Mouse (Mus musculus) embryonic facial prominence, embryonic 11.5 days (tissue): ENCODE measurements at regions not wholly inside any gene's neighbourhood (a gene's known extent, or its start where the extent isn't known, plus 50 kb on each side); places are given as distances from the start of the nearest gene placed in this dataset.

Experiments used
- ATAC-seq: fragments of 200-750 bp; cut with Nextera tagmentation; replicated peaks from 2 replicates; pipeline ENCODE4 v1.8.0; 2017; ENCODE audit warnings: low read depth; ENCODE audit not compliant: insufficient number of reproducible peaks, low FRiP score, low TSS enrichment
- DNase-seq: peaks from one replicate; pipeline ENCODE4 v3.0.0-alpha.2; 2015; ENCODE audit warnings: low spot score
- H3K27ac ChIP-seq: fragments of 300-500 bp; sonication (generic); replicated peaks from 2 replicates; pipeline ENCODE4 v1.5.1; 2014; ENCODE audit warnings: mild to moderate bottlenecking, low read depth, low read length, control low read depth
- H3K27me3 ChIP-seq: fragments of 300-500 bp; sonication (generic); 2 replicates; pipeline ENCODE4 v1.6.1; 2014; ENCODE audit warnings: mild to moderate bottlenecking, low read length, moderate library complexity, mixed read lengths; ENCODE audit not compliant: control insufficient read depth, insufficient read depth
- H3K36me3 ChIP-seq: fragments of 300-500 bp; sonication (generic); replicated peaks from 2 replicates; pipeline ENCODE4 v1.6.1; 2014; ENCODE audit warnings: low read depth, mild to moderate bottlenecking, low read length, moderate library complexity, mixed read lengths; ENCODE audit not compliant: control insufficient read depth, insufficient read depth
- H3K4me1 ChIP-seq: fragments of 300-500 bp; sonication (generic); 2 replicates; pipeline ENCODE4 v1.6.1; 2014; ENCODE audit warnings: low read length, mixed read lengths; ENCODE audit not compliant: control insufficient read depth, insufficient read depth
- H3K4me2 ChIP-seq: fragments of 300-500 bp; sonication (generic); 2 replicates; pipeline ENCODE4 v1.6.1; 2014; ENCODE audit warnings: low read depth, mild to moderate bottlenecking, control low read depth, low read length, moderate library complexity
- H3K4me3 ChIP-seq: fragments of 300-500 bp; sonication (generic); 2 replicates; pipeline ENCODE4 v1.5.1; 2014; ENCODE audit warnings: low read depth, low read length, control low read depth
- H3K9ac ChIP-seq: fragments of 300-500 bp; sonication (generic); replicated peaks from 2 replicates; pipeline ENCODE4 v1.6.1; 2014; ENCODE audit warnings: mild to moderate bottlenecking, control low read depth, low read length
- H3K9me3 ChIP-seq: fragments of 300-500 bp; sonication (generic); replicated peaks from 2 replicates; pipeline ENCODE4 v1.6.1; 2016; ENCODE audit warnings: mild to moderate bottlenecking, low read length, inconsistent platforms, mixed read lengths; ENCODE audit not compliant: control insufficient read depth
- WGBS: fragments of 180-500 bp; shearing (Covaris S2); extraction: QIAGEN DNeasy Blood & Tissue Kit; methylation state at CpG from one replicate; pipeline ENCODE4 v1.1.7; 2014; 5-methylcytosine and 5-hydroxymethylcytosine counted together

DNA sequence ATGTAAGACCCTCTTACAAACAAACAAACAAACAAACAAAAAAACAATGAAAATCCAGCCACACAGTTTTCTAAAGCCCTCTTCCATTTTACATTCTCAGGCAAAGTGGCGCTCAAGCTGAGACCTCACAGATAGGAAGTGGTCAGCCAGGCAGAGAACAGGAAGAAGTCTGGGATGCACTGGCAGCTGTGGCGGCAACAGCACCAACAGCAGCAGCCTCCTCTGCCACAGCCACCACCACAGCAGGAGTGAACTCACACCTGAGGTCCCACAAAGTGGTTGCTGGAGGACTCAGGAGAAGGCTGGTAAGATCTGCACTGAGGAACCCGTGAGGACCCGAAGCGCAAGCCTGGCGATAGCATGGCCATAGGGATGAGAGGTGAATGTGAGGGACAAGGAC lies 156.3 kb downstream of the Grm4 start:
- no peak overlapping the region for H3K4me3 ChIP-seq
- DNase-seq (no peak), ATAC-seq (no peak)

DNA sequence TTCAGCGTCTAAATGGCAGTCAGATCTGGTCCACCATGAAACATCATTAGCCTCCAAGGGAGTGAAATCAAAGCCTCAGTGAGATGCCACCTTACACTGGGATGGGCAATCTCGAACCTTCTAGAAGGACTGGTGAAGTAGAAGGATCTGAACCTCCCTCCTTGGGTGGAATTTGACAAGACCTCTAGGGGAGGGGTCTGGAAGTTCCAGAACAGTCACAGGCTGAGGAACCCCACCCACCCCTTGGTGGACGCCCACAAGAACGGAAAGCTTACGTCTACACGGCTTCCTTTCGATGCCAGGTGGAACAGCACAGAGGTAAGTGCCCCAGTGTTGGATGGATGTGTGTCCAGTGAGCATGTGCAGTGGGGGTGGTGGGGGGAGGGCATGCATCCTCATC lies 156.9 kb downstream of the Grm4 start:
- no peaks in the 10 kb centered on the region for H3K9me3 ChIP-seq
- H3K27ac ChIP-seq = no peak overlapping the region
- WGBS = 91% methylated on average over 7 of the region's 7 CpGs
- no peak overlapping the region for H3K9ac ChIP-seq
- no peak for DNase-seq
- no peaks in the 10 kb centered on the region for H3K36me3 ChIP-seq
- no peak for ATAC-seq
- H3K4me2 ChIP-seq = no peak overlapping the region
- H3K4me3 ChIP-seq = no peak overlapping the region
- no peaks in the 10 kb centered on the region for H3K4me1 ChIP-seq
- H3K27me3 ChIP-seq = no peaks in the 10 kb centered on the region

More for the DNA sequence above, 156.3 kb downstream of the Grm4 start:
- Histone ChIP-seq H3K9ac (no peak overlapping the region), H3K27me3 (no peaks in the 10 kb centered on the region), H3K4me1 (no peaks in the 10 kb centered on the region), H3K9me3 (no peaks in the 10 kb centered on the region), H3K36me3 (no peaks in the 10 kb centered on the region), H3K4me2 (no peak overlapping the region), H3K27ac (no peak overlapping the region)
- 95% methylated on average over 6 of the region's 6 CpGs for WGBS

DNA sequence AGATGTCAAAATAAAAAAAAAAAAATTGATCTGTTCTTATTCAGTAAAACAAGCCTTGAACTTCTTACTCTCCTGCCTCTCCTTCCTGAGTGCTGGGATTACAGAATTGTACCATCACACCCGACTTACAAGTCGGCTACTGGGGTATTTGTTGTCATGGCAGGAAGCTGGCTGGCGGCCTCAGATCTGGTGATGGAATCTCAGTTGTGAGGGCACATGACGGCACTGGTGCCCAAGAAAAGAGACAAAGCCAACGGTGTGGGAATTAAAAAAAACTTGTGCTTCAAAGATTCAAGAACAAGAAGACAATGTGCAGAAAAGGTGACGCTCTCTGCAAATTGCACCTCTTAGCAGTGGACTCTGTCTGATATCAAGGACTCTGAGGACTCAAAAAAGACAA lies 157.3 kb downstream of the Grm4 start:
- Histone ChIP-seq H3K27me3 (no peaks in the 10 kb centered on the region), H3K36me3 (no peaks in the 10 kb centered on the region), H3K4me3 (no peak overlapping the region), H3K9ac (no peak overlapping the region), H3K27ac (no peak overlapping the region), H3K9me3 (no peaks in the 10 kb centered on the region), H3K4me2 (no peak overlapping the region), H3K4me1 (no peaks in the 10 kb centered on the region)
- whole genome bisulfite sequencing = 79% methylated on average over 6 of the region's 6 CpGs
- ATAC-seq (no peak), DNase-seq (no peak)

DNA sequence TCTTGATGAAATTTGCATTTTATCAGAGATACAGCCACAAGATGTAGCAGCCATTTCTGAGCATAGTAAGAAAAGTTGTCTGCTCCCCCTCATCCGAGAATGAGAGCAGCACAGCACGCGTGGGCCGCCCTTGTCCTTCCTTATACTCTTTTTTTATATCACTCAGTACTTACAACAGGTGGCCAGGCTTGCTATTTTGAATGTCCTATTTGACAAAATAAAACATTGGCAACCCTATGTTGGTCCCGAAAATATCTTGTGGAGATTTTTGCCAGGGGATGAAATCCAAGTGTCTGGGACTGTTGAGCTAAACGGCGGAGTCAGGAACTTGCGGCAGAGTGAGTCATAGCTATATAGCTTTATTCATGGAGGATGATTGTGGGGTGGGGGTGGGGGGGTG lies 158.0 kb upstream of the Lemd2 start:
- no peaks in the 10 kb centered on the region for H3K27me3 ChIP-seq
- no peaks in the 10 kb centered on the region for H3K9me3 ChIP-seq
- H3K9ac ChIP-seq = no peak overlapping the region
- H3K36me3 ChIP-seq = no peaks in the 10 kb centered on the region
- DNase-seq = no peak
- ATAC-seq = no peak
- H3K4me1 ChIP-seq = no peaks in the 10 kb centered on the region
- 89% methylated on average over 8 of the region's 8 CpGs for WGBS
- no peak overlapping the region for H3K4me3 ChIP-seq
- no peak overlapping the region for H3K4me2 ChIP-seq
- no peak overlapping the region for H3K27ac ChIP-seq

DNA sequence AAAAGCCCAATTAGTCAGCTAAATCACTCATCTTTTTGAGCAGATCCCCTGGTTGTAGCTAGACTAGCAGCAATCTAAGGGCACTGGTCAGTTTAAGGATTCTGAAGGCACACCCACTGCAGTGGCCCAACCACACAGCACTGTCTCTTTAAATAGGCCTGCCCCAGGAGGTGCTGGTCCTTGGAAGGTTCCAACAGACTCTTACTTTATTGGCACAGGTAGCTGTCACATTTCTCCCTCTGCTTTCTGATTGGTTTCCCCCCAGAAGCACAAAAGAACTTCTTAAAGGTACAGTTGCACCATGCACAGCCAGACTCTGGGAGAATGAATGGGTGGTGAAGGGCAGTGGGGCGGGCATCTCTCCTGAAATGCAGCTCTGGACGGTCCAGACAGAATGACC lies 157.1 kb upstream of the Lemd2 start:
- no peak overlapping the region for H3K9ac ChIP-seq
- H3K4me3 ChIP-seq = no peak overlapping the region
- H3K9me3 ChIP-seq = no peaks in the 10 kb centered on the region
- H3K36me3 ChIP-seq = no peaks in the 10 kb centered on the region
- H3K27me3 ChIP-seq = no peaks in the 10 kb centered on the region
- no peaks in the 10 kb centered on the region for H3K4me1 ChIP-seq
- WGBS = 65% methylated on average over 2 of the region's 2 CpGs
- H3K27ac ChIP-seq = no peak overlapping the region
- ATAC-seq = no peak
- DNase-seq = peak; percentile 47
- no peak overlapping the region for H3K4me2 ChIP-seq

DNA sequence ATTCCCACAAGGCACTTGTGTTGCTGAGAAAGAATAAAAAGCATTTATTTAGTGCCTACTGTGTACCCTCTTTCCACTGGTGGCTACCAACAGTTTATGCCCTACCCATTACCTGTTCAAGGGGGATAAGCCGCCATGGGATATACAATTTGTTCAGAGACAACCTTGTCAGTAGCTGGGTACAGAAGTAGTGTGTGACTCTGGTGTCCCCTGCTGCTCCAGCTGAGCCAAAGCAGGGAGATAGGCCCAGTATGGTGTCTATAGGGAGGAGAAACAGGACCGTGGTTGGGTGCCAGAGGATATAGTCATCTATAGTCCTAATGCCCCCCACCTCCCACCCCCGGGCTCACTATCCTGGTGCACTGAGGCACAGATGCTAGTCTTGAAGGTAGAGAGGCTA lies 152.6 kb upstream of the Lemd2 start:
- DNase-seq = no peak
- WGBS = 83% methylated on average over 3 of the region's 3 CpGs
- H3K9ac ChIP-seq = no peak overlapping the region
- H3K4me2 ChIP-seq = no peak overlapping the region
- no peaks in the 10 kb centered on the region for H3K27me3 ChIP-seq
- ATAC-seq = no peak
- H3K4me3 ChIP-seq = no peak overlapping the region
- H3K36me3 ChIP-seq = no peaks in the 10 kb centered on the region
- no peaks in the 10 kb centered on the region for H3K4me1 ChIP-seq
- H3K27ac ChIP-seq = no peak overlapping the region
- no peaks in the 10 kb centered on the region for H3K9me3 ChIP-seq

DNA sequence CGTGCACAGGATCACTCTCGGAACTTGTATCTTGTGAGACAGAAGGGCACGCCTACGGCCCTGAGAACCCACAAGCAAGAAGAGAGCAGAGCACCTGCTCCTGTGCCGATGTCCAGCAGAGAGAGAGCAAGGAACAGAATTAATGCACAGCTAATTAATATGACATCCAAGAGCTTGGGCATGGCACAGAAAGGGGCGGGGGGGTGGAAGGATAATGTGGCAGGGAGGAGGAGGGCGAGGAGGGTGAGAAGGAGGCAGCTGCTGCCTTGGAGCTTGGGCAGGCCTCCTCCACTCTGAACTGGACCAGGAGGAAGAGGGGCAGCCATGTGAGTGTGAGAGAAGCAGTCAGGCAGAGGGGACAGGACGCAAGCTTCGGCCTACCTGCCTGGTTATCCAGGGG lies 151.4 kb upstream of the Lemd2 start:
- Histone ChIP-seq H3K4me2 (no peak overlapping the region), H3K4me3 (no peak overlapping the region), H3K36me3 (no peaks in the 10 kb centered on the region), H3K9ac (no peak overlapping the region), H3K27ac (no peak overlapping the region), H3K9me3 (no peaks in the 10 kb centered on the region), H3K4me1 (no peaks in the 10 kb centered on the region), H3K27me3 (no peaks in the 10 kb centered on the region)
- ATAC-seq (no peak), DNase-seq (no peak)
- 95% methylated on average over 9 of the region's 9 CpGs for WGBS

DNA sequence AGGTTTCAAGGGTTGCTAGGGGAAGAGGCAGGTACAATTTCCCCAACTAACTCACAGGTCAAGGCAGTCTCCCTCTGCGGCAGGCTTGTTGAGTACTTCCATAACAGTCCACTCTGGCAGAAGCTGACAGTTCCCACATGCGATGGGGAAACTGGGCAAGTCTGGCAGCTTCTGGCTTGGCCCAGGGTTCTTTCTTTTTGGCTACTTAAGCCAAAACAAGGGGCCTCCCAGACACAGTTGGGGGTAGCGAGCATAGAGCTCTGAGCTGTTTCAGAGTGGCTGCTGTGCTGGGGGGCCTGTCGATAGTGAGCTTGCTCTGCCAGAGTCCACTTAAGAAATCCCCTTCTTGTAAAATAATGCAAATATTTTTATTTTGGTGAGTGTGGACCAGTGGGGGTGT lies 150.8 kb upstream of the Lemd2 start:
- 91% methylated on average over 4 of the region's 4 CpGs for WGBS
- Histone ChIP-seq H3K4me3 (no peak overlapping the region), H3K9me3 (no peaks in the 10 kb centered on the region), H3K36me3 (no peaks in the 10 kb centered on the region), H3K4me2 (no peak overlapping the region), H3K27me3 (no peaks in the 10 kb centered on the region), H3K27ac (no peak overlapping the region), H3K4me1 (no peaks in the 10 kb centered on the region), H3K9ac (no peak overlapping the region)
- no peak for DNase-seq
- ATAC-seq = no peak

DNA sequence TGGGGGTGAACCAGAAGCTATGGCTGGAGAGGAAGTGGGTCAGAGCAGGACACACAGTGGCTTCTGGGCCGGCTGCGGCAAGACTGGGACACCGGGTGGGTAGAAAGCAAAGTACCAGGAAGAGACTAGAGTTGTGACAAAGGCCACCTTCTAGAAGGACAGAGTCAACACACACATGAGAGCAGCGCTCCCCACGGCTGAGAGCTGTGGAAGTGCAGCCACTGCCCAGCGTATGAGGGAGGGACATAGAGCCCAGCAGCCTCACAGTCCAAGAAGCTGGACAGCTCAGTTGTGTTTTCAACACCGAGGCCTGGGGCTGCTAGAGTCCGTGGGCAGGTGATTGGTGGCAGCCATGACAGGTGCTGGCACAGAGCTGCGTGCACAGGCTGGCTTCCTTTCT lies 145.6 kb upstream of the Lemd2 start:
- H3K9me3 ChIP-seq = no peaks in the 10 kb centered on the region
- H3K9ac ChIP-seq = no peak overlapping the region
- H3K4me1 ChIP-seq = no peaks in the 10 kb centered on the region
- DNase-seq (no peak), ATAC-seq (no peak)
- H3K36me3 ChIP-seq = no peaks in the 10 kb centered on the region
- no peak overlapping the region for H3K4me2 ChIP-seq
- H3K27me3 ChIP-seq = no peaks in the 10 kb centered on the region
- H3K4me3 ChIP-seq = no peak overlapping the region
- 94% methylated on average over 9 of the region's 9 CpGs for WGBS
- H3K27ac ChIP-seq = no peak overlapping the region
